Mouse (Mus musculus): ENCODE measurements around the gene Trpc1. TPM values are rescaled to one million over a fixed set of nuclear protein-coding genes. Genes with fewer than 3 reads are reported as not detected.
A peak's percentile ranks its signal among the peaks of the same experiment; 100 is the strongest.

The Trpc1 gene
- 10 to 100 TPM; 44.6 to 50.8 TPM for total RNA-seq (2021)
- long read RNA-seq, experiment 1, full-length matches to known transcripts = 46 of 55 reads
- long read RNA-seq, experiment 1, partial matches to known transcripts = 3 of 55 reads
- long read RNA-seq, experiment 1, other reads (novel, unspliced or antisense) = 6 of 55 reads
- long read RNA-seq, experiment 2, full-length matches to known transcripts = 40 of 49 reads
- long read RNA-seq, experiment 2, partial matches to known transcripts = 2 of 49 reads
- long read RNA-seq, experiment 2, other reads (novel, unspliced or antisense) = 7 of 49 reads

DNA sequence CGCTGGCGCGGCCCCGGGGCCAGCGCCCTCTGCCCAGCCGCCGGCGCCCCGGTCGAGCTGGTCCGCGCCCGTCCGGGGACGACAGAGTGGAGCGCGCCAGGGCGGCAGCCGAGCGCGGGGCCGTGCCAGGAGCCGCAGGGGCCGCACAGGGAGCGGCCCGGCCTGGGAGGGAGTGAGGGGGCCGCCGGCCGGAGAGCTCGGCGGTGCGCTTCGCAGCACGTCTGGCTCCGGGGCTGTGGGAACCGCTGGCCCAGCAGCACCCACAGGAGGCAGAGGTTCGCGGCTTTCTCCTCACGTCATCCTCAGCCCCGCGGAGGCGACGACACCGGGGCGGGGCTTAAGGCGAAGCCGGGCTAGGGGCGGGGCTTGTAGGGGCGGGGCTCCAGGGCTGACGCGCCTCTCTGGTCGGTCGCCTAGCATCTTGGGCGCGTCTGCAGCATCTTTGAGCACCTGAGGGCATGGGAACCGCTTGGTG is at the start of gene Trpc1:
Gene Trpc1 (minus strand): TSS at position 339 of the 475 bp plus-strand sequence.
- DNase-seq (ENCODE audit: extremely low spot score in 1 of 2, low spot score in 2 of 2) = peak; percentile 84
- no peak; the same call in 1 of the 2 replicates for TF ChIP-seq CTCF (IDR thresholded peaks at IDR 0.05)
- intact Hi-C loops (cut with DNase I) = no loop called here

DNA sequence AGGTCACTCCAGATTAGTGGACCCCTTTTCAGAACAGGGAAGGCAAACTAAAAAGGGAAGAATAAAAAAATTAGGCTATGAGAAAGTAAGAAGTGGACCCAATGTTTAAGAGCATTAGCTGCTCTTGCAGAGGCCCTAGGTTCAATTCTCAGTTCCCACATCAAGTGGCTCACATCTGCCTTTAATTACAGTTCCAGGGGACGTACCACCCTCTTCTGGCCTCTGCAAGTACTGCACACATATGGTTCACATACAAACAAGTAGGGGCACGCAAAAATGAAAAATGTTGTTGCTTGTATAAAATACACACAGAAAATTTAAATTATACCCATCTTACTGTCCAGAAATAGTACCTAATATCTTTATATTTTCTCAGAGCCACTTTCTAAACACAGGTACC is 46.1 kb upstream of the Trpc1 start:
- Histone ChIP-seq H3K4me3 (no peak overlapping the region), H3K27ac (no peak overlapping the region)
- intact Hi-C loops (cut with DNase I) = no loop called here
- TF ChIP-seq CTCF (IDR thresholded peaks at IDR 0.05) = no peak; the same call in 1 of the 2 replicates
- no peak for DNase-seq (ENCODE audit: extremely low spot score in 1 of 2, low spot score in 2 of 2)

More for the DNA sequence above, at the start of gene Trpc1:
- H3K27ac ChIP-seq = peak within 1 kb of the TSS; percentile 92
- H3K4me3 ChIP-seq = peak within 1 kb of the TSS; percentile 83

DNA sequence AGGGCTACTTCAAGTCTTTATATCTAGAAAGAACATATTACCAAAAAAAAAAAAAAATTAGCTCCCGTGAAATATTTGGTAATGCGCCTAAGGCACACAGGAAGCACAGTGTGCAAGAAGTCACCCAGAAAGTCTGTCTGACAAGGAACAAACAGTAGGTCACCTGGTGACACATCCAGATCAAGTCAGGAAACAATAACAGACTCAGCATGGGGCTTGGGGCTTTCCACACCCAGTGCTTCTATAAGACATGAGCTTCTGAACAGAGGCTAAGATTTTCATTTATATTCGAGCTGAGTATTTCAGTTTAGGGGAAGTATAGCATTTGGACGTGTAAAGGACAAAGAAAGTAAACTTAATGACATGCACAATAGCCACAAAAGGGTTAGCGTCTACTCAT is 45.7 kb upstream of the Trpc1 start:
- no peak for TF ChIP-seq CTCF (IDR thresholded peaks at IDR 0.05)
- H3K4me3 ChIP-seq = no peak overlapping the region
- intact Hi-C loops (cut with DNase I) = no loop called here

DNA sequence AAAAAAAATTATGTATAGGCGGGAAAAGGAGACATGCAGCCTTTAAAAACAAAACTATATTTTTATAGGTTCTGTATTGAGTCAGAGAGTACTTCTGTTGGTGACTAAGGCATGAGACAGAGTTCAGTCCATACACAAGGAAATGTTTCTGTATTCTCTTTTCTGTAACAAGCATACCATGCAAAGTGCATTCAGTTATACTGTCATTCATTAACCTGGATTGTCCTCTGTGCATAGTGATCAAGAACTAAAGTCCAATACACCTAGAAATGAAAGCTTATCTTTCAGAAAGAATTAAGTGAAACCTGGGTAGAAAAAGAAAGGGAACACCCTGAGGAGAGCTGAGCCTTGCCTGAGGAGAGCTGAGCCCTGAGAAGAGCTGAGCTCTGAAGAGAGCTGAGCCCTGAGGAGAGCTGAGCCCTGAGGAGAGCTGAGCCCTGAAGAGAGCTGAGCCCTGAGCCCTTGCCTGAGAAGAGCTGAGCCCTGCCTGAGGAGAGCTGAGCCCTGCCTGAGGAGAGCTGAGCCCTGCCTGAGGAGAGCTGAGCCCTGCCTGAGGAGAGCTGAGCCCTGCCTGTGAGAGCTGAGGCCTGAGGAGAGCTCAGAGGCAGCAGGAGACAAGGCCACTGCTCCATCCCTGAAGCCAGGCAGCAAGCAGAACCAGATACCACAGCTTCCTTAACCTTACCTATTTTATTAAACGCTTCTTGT is 45.1 kb upstream of the Trpc1 start:
- Histone ChIP-seq H3K4me3 (no peak overlapping the region), H3K27ac (no peak overlapping the region)
- no peak for DNase-seq (ENCODE audit: extremely low spot score in 1 of 2, low spot score in 2 of 2)
- TF ChIP-seq CTCF (IDR thresholded peaks at IDR 0.05) = no peak
- intact Hi-C loops (cut with DNase I) = no loop called here

More for the DNA sequence above, 45.7 kb upstream of the Trpc1 start:
- H3K27ac ChIP-seq = no peak overlapping the region
- DNase-seq (ENCODE audit: extremely low spot score in 1 of 2, low spot score in 2 of 2) = no peak

DNA sequence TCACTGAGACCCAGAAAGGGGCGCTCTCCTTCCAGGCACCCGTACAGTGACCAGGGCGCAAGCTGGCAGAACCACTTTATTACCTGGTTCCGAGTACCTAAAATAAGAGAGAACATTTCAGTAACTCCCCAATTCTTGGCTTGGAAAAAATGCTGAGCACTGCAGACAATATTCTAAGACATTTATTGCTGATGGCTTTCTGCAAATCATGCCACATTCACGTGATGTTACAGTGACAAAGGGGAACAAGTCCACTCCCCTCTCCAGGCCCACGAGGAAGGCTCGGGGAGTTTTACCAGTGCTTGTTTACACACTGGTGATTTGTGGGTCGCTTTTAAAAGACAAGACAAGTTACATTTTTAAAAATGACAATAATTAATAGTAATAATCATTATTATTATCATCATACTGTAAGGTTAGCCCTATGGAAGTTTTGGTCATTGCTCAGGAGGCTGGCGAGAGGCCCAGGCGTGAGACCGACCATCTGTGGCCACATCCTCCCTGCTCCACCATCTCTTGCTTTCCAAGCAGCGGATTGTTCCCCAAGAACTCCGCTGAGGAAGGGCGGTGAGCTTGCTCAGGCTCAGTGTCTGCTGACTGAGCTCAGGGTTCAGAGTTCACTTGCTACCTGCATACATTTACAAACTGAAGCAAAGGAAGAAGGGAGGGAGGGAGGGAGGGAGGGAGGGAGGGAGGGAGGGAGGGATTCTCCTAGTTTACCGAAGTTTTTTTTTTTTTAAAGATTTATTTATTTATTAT is 44.0 kb upstream of the Trpc1 start:
- DNase-seq (ENCODE audit: extremely low spot score in 1 of 2, low spot score in 2 of 2) = no peak
- no peak overlapping the region for H3K4me3 ChIP-seq
- intact Hi-C loops (cut with DNase I) = no loop called here
- no peak for TF ChIP-seq CTCF (IDR thresholded peaks at IDR 0.05)
- H3K27ac ChIP-seq = no peak overlapping the region

DNA sequence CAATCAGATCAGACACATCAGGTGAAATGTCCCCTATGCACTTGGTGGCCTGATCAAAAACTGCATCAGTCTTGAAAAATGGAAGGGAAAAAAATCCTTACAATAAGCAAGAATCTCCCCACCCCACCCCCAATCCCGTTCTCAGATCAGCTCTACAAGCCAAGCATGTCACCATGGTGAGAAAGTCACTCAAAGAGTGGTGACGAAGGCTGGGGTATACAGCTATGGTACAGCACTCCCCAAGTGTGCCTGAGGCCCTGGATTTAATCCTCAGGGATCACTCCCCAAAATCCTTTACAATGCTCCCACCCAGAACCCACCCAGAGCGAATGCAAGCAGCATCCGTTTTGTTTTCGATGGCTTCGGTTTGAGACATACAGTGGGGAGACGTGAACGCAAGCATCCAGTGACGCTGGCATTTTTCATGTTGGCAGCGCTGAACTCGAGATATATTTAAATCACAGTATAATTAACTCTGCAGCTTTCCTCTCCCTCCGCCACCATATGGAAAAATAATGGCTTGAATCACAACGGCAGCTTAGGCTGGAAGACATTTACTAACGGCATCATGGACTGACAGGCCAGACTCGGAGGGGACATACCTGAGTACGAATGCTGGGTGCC is 34.8 kb upstream of the Trpc1 start:
- intact Hi-C loops (cut with DNase I) = loop anchor here (5.0 kb wide), 1 partner anchor 62 kb away; the partner anchor contains the start of gene Pls1
- H3K27ac ChIP-seq = peak overlapping the region; percentile 26; the same call in 1 of the 2 replicates
- H3K4me3 ChIP-seq = peak overlapping the region; percentile 19; the same call in 1 of the 2 replicates
- peak; percentile 19 to 32 for DNase-seq (ENCODE audit: extremely low spot score in 1 of 2, low spot score in 2 of 2)
- no peak for TF ChIP-seq CTCF (IDR thresholded peaks at IDR 0.05)

DNA sequence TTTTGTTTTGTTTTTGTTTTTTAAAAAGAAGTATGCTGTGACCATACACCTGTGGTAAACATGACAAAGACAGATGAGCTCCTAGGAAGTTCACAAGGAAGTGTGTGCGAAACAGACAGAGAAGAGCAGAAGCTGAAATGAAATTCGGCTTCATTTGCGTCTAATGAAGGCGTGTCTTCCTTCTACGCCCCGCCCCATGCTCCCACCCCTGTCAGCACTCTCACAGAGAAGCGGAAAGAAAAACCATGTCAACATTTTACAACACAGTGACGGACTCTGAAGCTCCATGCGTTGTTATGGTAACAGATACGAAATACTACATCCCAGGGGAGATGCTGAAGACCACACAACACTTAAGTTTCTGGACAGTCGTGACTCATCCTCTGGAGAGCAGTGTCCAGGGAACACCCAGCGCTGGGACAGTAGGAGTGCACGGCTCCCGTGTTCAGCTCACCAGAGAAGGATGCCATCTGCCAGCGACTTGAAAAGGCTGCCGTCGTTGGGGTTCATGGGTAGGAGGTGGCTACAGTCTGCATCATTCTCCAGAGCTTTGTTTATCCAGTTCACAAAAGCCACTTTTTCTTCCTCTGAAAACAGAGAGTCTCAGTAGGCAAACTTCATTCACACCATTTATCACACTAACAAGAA is 33.6 kb upstream of the Trpc1 start:
- no peak overlapping the region for H3K4me3 ChIP-seq
- H3K27ac ChIP-seq = peak overlapping the region; percentile 1; the same call in 1 of the 2 replicates
- peak in 1 of 2 experiments; percentile 30 for DNase-seq (ENCODE audit: extremely low spot score in 1 of 2, low spot score in 2 of 2)
- intact Hi-C loops (cut with DNase I) = loop anchor here (5.0 kb wide), 1 partner anchor 64 kb away; the partner anchor contains the start of gene Pls1
- TF ChIP-seq CTCF (IDR thresholded peaks at IDR 0.05) = no peak

DNA sequence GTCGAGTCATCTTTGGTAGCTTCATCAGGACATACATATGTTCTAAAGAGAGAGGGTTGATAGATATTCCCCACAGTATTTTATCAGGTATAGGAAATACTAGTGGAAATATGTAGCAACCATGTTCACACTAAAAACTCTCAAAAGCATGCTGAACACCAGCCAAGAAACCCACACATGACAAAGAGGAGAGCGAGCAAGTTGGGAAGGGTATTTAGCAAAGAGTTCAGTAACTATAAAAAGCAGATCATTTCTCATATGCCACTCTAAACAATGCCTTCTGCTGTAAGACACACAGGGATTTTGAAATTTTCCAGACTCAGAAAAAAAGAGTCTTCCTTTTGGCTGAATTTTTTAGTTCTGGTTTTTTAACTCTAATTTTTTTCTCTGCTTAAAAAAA is 21.5 kb upstream of the Trpc1 start:
- TF ChIP-seq CTCF (IDR thresholded peaks at IDR 0.05) = no peak
- DNase-seq (ENCODE audit: extremely low spot score in 1 of 2, low spot score in 2 of 2) = no peak
- intact Hi-C loops (cut with DNase I) = no loop called here
- Histone ChIP-seq H3K27ac (no peak overlapping the region), H3K4me3 (no peak overlapping the region)

DNA sequence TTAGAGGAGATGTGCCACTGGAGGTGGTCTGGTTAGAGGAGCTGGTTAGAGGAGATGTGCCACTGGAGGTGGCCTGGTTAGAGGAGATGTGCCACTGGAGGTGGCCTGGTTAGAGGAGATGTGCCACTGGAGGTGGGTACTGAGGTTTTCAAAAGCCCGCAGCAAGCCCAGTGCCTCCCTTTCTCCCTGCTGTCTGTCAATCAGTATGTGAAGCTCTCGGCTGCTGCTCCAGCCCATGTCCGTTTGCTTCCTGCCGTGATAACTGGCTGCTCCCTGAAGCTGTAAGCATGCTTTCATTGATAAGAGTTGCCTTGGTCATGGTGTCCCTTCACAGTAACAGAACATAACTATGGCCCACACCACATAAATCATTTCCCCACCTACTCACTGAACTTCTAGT is 13.0 kb upstream of the Trpc1 start:
- H3K27ac ChIP-seq = no peak overlapping the region
- no peak for TF ChIP-seq CTCF (IDR thresholded peaks at IDR 0.05)
- intact Hi-C loops (cut with DNase I) = no loop called here
- no peak overlapping the region for H3K4me3 ChIP-seq
- DNase-seq (ENCODE audit: extremely low spot score in 1 of 2, low spot score in 2 of 2) = no peak

DNA sequence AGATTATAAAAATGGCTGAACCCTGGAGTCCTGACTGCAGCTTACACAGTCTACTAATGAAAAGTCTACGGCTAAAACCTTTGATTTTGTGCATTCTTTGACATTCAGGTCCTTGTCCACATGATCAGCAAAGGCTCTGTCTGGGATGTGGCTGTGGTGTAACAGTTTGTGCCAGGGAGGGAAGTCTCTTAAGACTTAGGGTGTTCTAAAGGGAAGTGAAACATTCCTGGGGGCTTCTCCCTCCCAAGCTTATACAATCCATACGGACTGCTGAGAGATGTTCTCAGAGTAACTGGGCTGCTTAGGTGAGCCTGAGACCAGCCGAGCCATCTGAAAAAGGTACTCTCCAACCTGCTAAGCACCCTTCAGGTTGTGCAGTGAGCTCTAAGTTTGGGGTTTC is 12.1 kb upstream of the Trpc1 start:
- intact Hi-C loops (cut with DNase I) = no loop called here
- DNase-seq (ENCODE audit: extremely low spot score in 1 of 2, low spot score in 2 of 2) = no peak
- Histone ChIP-seq H3K4me3 (no peak overlapping the region), H3K27ac (no peak overlapping the region)
- TF ChIP-seq CTCF (IDR thresholded peaks at IDR 0.05) = no peak

DNA sequence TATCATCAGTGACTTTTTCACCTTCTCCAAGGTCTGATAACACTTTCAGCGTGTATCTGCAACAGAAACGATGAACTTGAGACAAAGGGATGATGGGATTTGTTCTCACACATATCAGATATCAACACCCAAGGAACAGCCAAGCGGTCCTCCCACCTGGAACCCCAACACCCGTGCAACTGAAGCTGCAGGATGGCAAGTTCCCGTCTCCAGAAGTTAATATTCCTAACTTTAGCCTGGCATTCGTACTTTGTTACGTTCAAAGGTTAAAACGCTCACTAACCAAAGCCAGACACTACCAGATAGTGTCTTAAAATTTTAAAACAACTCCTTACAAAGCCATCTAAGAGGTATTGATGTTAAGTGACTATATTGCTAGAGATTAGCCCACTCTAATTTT is 11.2 kb upstream of the Trpc1 start:
- H3K27ac ChIP-seq = no peak overlapping the region
- TF ChIP-seq CTCF (IDR thresholded peaks at IDR 0.05) = no peak
- no peak overlapping the region for H3K4me3 ChIP-seq
- DNase-seq (ENCODE audit: extremely low spot score in 1 of 2, low spot score in 2 of 2) = no peak
- intact Hi-C loops (cut with DNase I) = no loop called here
